Mouse (Mus musculus) ES-Bruce4 (cell line): Measurements from ENCODE around the gene Mrpl58. TPM values are rescaled to one million over a fixed set of nuclear protein-coding genes. Genes with fewer than 3 reads are reported as not detected.
"Not testable (repeated sequence)": the region's sequence is repeated elsewhere in the genome, so short reads cannot be mapped to it uniquely, and the experiment has no call there.

ENCODE experiments used
- H3K27ac ChIP-seq: 2 replicates; pipeline ENCODE4 v1.5.1; 2012; ENCODE audit warnings: low read length, inconsistent platforms; ENCODE audit not compliant: insufficient read depth
- H3K27me3 ChIP-seq: 2 replicates; pipeline ENCODE4 v1.6.1; 2012; ENCODE audit warnings: mild to moderate bottlenecking, low read length, inconsistent platforms; ENCODE audit not compliant: control insufficient read depth, poor library complexity, insufficient read depth, severe bottlenecking
- H3K36me3 ChIP-seq: 2 replicates; pipeline ENCODE4 v1.6.1; 2012; ENCODE audit warnings: inconsistent platforms, mild to moderate bottlenecking, low read length, moderate library complexity; ENCODE audit not compliant: control insufficient read depth, poor library complexity, insufficient read depth, severe bottlenecking
- H3K4me1 ChIP-seq: one replicate; pipeline ENCODE4 v1.8.1; 2011; ENCODE audit warnings: low read length; ENCODE audit not compliant: control insufficient read depth, insufficient read depth
- H3K4me3 ChIP-seq: 2 replicates; pipeline ENCODE4 v1.5.1; 2011; ENCODE audit warnings: low read depth, mild to moderate bottlenecking, low read length
- H3K9ac ChIP-seq: 2 replicates; pipeline ENCODE4 v1.6.1; 2012; ENCODE audit warnings: low read depth, mild to moderate bottlenecking, inconsistent platforms; ENCODE audit not compliant: poor library complexity, severe bottlenecking
- H3K9me3 ChIP-seq: replicated peaks from 2 replicates; pipeline ENCODE4 v1.6.1; 2012; ENCODE audit warnings: mild to moderate bottlenecking, low read length, inconsistent platforms; ENCODE audit not compliant: control insufficient read depth, poor library complexity, insufficient read depth, severe bottlenecking
- CTCF ChIP-seq: IDR thresholded peaks from one replicate; pipeline ENCODE4 v1.8.1; 2011; ENCODE audit warnings: low read depth, low read length
- EP300 ChIP-seq: IDR thresholded peaks from 2 replicates; pipeline ENCODE4 v1.6.1; 2011; ENCODE audit warnings: low read depth, low read length; ENCODE audit not compliant: insufficient read depth
- POLR2A ChIP-seq: IDR thresholded peaks from one replicate; pipeline ENCODE4 v1.8.1; 2011; ENCODE audit warnings: low read length; ENCODE audit not compliant: insufficient read depth
- polyA plus RNA-seq: library from polyadenylated mRNA; stranded (reverse); fragments of >200 nt; gene quantifications from 2 replicates; pipeline ENCODE4 v1.2.4, GENCODE M21; 2011; ENCODE audit warnings: low read depth; ENCODE audit not compliant: missing spikeins, insufficient read depth, insufficient read length

The Mrpl58 gene
- polyA plus RNA-seq, 1 experiment: 60.6 TPM

- Histone ChIP-seq H3K4me3 (no peak overlapping the region), H3K36me3 (no peaks in the 10 kb centered on the region), H3K27ac (no peak overlapping the region), H3K9me3 (no peaks in the 10 kb centered on the region), H3K4me1 (no peaks in the 10 kb centered on the region), H3K27me3 (no peaks in the 10 kb centered on the region), H3K9ac (no peak overlapping the region)
- no peak for TF ChIP-seq EP300
- no peak for TF ChIP-seq POLR2A
- no peak for TF ChIP-seq CTCF
Observed at GRCm38 (mm10) chr11:115450176-115450575, 46.6 kb downstream of the Mrpl58 start.

GRCm38 (mm10) chr11:115451781-115452241, 48.3 kb downstream of the Mrpl58 start:
- Histone ChIP-seq H3K36me3 (no peaks in the 10 kb centered on the region), H3K27ac (no peak overlapping the region), H3K4me1 (no peaks in the 10 kb centered on the region), H3K9ac (no peak overlapping the region), H3K27me3 (no peaks in the 10 kb centered on the region), H3K9me3 (no peaks in the 10 kb centered on the region), H3K4me3 (no peak overlapping the region)
- TF ChIP-seq CTCF (no peak), POLR2A (no peak), EP300 (no peak)

- H3K36me3 ChIP-seq: no peaks in the 10 kb centered on the region
- H3K27ac ChIP-seq: no peak overlapping the region
- no peaks in the 10 kb centered on the region for H3K27me3 ChIP-seq
- H3K4me1 ChIP-seq: no peaks in the 10 kb centered on the region
- H3K4me3 ChIP-seq: no peak overlapping the region
- no peaks in the 10 kb centered on the region for H3K9me3 ChIP-seq
- no peak overlapping the region for H3K9ac ChIP-seq
- TF ChIP-seq POLR2A (no peak), EP300 (no peak), CTCF (no peak)
Observed at GRCm38 (mm10) chr11:115452281-115452860, 48.8 kb downstream of the Mrpl58 start.

GRCm38 (mm10) chr11:115453306-115453705, 49.8 kb downstream of the Mrpl58 start:
- no peak overlapping the region for H3K9ac ChIP-seq
- TF ChIP-seq POLR2A (no peak), EP300 (no peak), CTCF (no peak)
- H3K9me3 ChIP-seq: no peaks in the 10 kb centered on the region
- H3K27me3 ChIP-seq: no peaks in the 10 kb centered on the region
- H3K27ac ChIP-seq: no peak overlapping the region
- no peak overlapping the region for H3K4me3 ChIP-seq
- no peaks in the 10 kb centered on the region for H3K36me3 ChIP-seq
- H3K4me1 ChIP-seq: no peaks in the 10 kb centered on the region

GRCm38 (mm10) chr11:115454822-115455221, 51.3 kb downstream of the Mrpl58 start:
- peak; percentile 21 for TF ChIP-seq CTCF
- not testable (repeated sequence) for H3K4me3 ChIP-seq, H3K27me3 ChIP-seq, H3K36me3 ChIP-seq, H3K4me1 ChIP-seq, H3K27ac ChIP-seq, H3K9me3 ChIP-seq, H3K9ac ChIP-seq

- H3K27ac ChIP-seq: no peak overlapping the region
- no peak overlapping the region for H3K4me3 ChIP-seq
- H3K9me3 ChIP-seq: no peaks in the 10 kb centered on the region
- H3K9ac ChIP-seq: no peak overlapping the region
- H3K36me3 ChIP-seq: no peaks in the 10 kb centered on the region
- TF ChIP-seq CTCF (peak; percentile 84), EP300 (no peak)
- no peaks in the 10 kb centered on the region for H3K27me3 ChIP-seq
- no peaks in the 10 kb centered on the region for H3K4me1 ChIP-seq
Observed at GRCm38 (mm10) chr11:115455619-115456018, 52.1 kb downstream of the Mrpl58 start.

GRCm38 (mm10) chr11:115456182-115456581, 52.6 kb downstream of the Mrpl58 start:
- Histone ChIP-seq H3K27me3 (no peaks in the 10 kb centered on the region), H3K4me3 (no peak overlapping the region), H3K36me3 (no peaks in the 10 kb centered on the region), H3K27ac (no peak overlapping the region), H3K9ac (no peak overlapping the region), H3K9me3 (no peaks in the 10 kb centered on the region), H3K4me1 (no peaks in the 10 kb centered on the region)
- no peak for TF ChIP-seq EP300
- TF ChIP-seq CTCF: no peak
